Mouse (Mus musculus) embryonic fibroblast, embryonic 13.5 days (primary cell): ENCODE measurements around the gene Cdadc1. TPM values are rescaled to one million over a fixed set of nuclear protein-coding genes. Genes with fewer than 3 reads are reported as not detected.

ENCODE experiments used
- H3K27ac ChIP-seq: 2 replicates; pipeline ENCODE4 v1.5.1; 2012; ENCODE audit warnings: low read length, control low read depth, inconsistent platforms; ENCODE audit not compliant: insufficient read depth
- H3K4me1 ChIP-seq: 2 replicates; pipeline ENCODE4 v1.6.1; 2011; ENCODE audit warnings: low read length; ENCODE audit not compliant: control insufficient read depth, insufficient read depth
- H3K4me3 ChIP-seq: 2 replicates; pipeline ENCODE4 v1.5.1; 2011; ENCODE audit warnings: mild to moderate bottlenecking, control low read depth, low read length; ENCODE audit not compliant: insufficient read depth
- CTCF ChIP-seq: IDR thresholded peaks from 2 replicates; pipeline ENCODE4 v1.5.1; 2011; ENCODE audit warnings: mild to moderate bottlenecking, control low read depth, low read length, moderate library complexity, borderline replicate concordance; ENCODE audit not compliant: insufficient read depth
- POLR2A ChIP-seq: IDR thresholded peaks from 2 replicates; pipeline ENCODE4 v1.6.1; 2011; ENCODE audit warnings: low read depth, mild to moderate bottlenecking, control low read depth, low read length, moderate library complexity
- polyA plus RNA-seq: library from polyadenylated mRNA; stranded (reverse); fragments of >200 nt; gene quantifications from 2 replicates; pipeline ENCODE4 v1.2.4, GENCODE M21; 2011; ENCODE audit warnings: low read depth; ENCODE audit not compliant: missing spikeins, insufficient read length

The Cdadc1 gene
- polyA plus RNA-seq, 1 experiment = 15.8 TPM

GRCm38 (mm10) chr14:59591901-59592300 lies 5.9 kb downstream of the Cdadc1 start:
- no peak for TF ChIP-seq POLR2A
- TF ChIP-seq CTCF = no peak
- Histone ChIP-seq H3K4me1 (no peaks in the 10 kb centered on the region; the same call in 1 of the 2 replicates), H3K4me3 (no peak overlapping the region), H3K27ac (no peak overlapping the region)

GRCm38 (mm10) chr14:59590614-59591013 lies 7.1 kb downstream of the Cdadc1 start:
- H3K4me3 ChIP-seq = no peak overlapping the region
- H3K4me1 ChIP-seq = no peaks in the 10 kb centered on the region
- no peak overlapping the region for H3K27ac ChIP-seq
- TF ChIP-seq POLR2A (no peak), CTCF (no peak)

GRCm38 (mm10) chr14:59576385-59576784 lies 21.4 kb downstream of the Cdadc1 start:
- TF ChIP-seq POLR2A = no peak
- no peak for TF ChIP-seq CTCF
- H3K4me1 ChIP-seq = no peaks in the 10 kb centered on the region
- no peak overlapping the region for H3K27ac ChIP-seq

GRCm38 (mm10) chr14:59566756-59567155 lies 31.0 kb downstream of the Cdadc1 start:
- TF ChIP-seq POLR2A (no peak), CTCF (no peak)
- H3K27ac ChIP-seq = no peak overlapping the region

More at GRCm38 (mm10) chr14:59576385-59576784, 21.4 kb downstream of the Cdadc1 start:
- no peak overlapping the region for H3K4me3 ChIP-seq

GRCm38 (mm10) chr14:59557886-59558285 lies 39.9 kb downstream of the Cdadc1 start:
- H3K27ac ChIP-seq = no peak overlapping the region
- TF ChIP-seq CTCF = no peak
- H3K4me3 ChIP-seq = no peak overlapping the region
- no peaks in the 10 kb centered on the region; the same call in 1 of the 2 replicates for H3K4me1 ChIP-seq

More at GRCm38 (mm10) chr14:59566756-59567155, 31.0 kb downstream of the Cdadc1 start:
- no peak overlapping the region for H3K4me3 ChIP-seq
- H3K4me1 ChIP-seq = no peaks in the 10 kb centered on the region

GRCm38 (mm10) chr14:59557071-59557470 lies 40.7 kb downstream of the Cdadc1 start:
- Histone ChIP-seq H3K4me1 (no peaks in the 10 kb centered on the region; the same call in 1 of the 2 replicates), H3K4me3 (no peak overlapping the region), H3K27ac (no peak overlapping the region)
- TF ChIP-seq POLR2A = no peak
- no peak for TF ChIP-seq CTCF

- H3K4me1 ChIP-seq = peaks cover 7% of the 10 kb centered on the region; the same call in 1 of the 2 replicates
- TF ChIP-seq CTCF (no peak), POLR2A (no peak)
- H3K27ac ChIP-seq = no peak overlapping the region
- H3K4me3 ChIP-seq = no peak overlapping the region
Observed at GRCm38 (mm10) chr14:59555928-59556531, 41.7 kb downstream of the Cdadc1 start.

- Histone ChIP-seq H3K4me1 (peaks cover 7% of the 10 kb centered on the region; the same call in 1 of the 2 replicates), H3K4me3 (no peak overlapping the region), H3K27ac (no peak overlapping the region)
- TF ChIP-seq POLR2A = no peak
- TF ChIP-seq CTCF = no peak
Observed at GRCm38 (mm10) chr14:59555018-59555417, 42.7 kb downstream of the Cdadc1 start.

- TF ChIP-seq POLR2A (no peak), CTCF (no peak)
- no peak overlapping the region for H3K4me3 ChIP-seq
- no peak overlapping the region for H3K27ac ChIP-seq
- peaks cover 7% of the 10 kb centered on the region; the same call in 1 of the 2 replicates for H3K4me1 ChIP-seq
Observed at GRCm38 (mm10) chr14:59554025-59554424, 43.7 kb downstream of the Cdadc1 start.

GRCm38 (mm10) chr14:59551956-59552355 lies 45.8 kb downstream of the Cdadc1 start:
- no peak overlapping the region for H3K4me3 ChIP-seq
- H3K27ac ChIP-seq = no peak overlapping the region
- peaks cover 7% of the 10 kb centered on the region; the same call in 1 of the 2 replicates for H3K4me1 ChIP-seq
- TF ChIP-seq CTCF = no peak
- no peak for TF ChIP-seq POLR2A
